Mouse (Mus musculus): ENCODE measurements around the gene Tldc2. TPM values are rescaled to one million over a fixed set of nuclear protein-coding genes. Genes with fewer than 3 reads are reported as not detected.
A peak's percentile ranks its signal among the peaks of the same experiment; 100 is the strongest.

Gene Tldc2
- total and polyA plus RNA-seq, 2 experiments from 2014 or later, result not detected

DNA sequence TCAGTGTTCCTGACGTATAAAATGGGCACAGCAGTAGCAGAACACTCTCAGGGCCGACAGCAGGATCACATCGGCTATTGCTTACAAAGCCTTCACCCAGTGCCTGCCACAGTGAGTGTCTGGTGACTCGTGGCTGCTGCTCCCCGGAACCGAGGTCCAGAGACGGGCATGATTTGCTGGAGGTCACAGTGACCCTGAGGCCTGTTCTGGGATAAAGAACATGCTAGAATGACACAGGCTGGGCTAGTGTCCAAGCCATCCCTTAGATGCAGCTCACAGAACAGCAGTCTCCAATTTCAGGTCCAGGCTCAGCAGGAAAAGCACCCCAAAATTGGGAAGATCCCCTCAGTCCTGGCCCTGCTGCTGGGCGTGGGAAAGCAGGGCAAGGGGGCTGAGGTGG lies 32.6 kb upstream of the Tldc2 start:
- peak overlapping the region; percentile 29; the same call in 1 of the 2 replicates for H3K27ac ChIP-seq (ENCODE audit: low read depth, low read length)
- no peak overlapping the region for H3K9ac ChIP-seq
- 84% methylated on average over 8 of the region's 8 CpGs for WGBS
- no peak overlapping the region for H3K4me3 ChIP-seq (ENCODE audit: low read depth, low read length)
- no peak overlapping the region for H3K4me2 ChIP-seq (ENCODE audit: low read depth)
- no peak for ATAC-seq
- H3K36me3 ChIP-seq (ENCODE audit: insufficient read depth), result peaks cover 32% of the 10 kb centered on the region
- no peak for DNase-seq
- no peaks in the 10 kb centered on the region for H3K9me3 ChIP-seq (ENCODE audit: low read length)
- no peaks in the 10 kb centered on the region for H3K27me3 ChIP-seq (ENCODE audit: insufficient read depth, low read length)
- peaks cover 20% of the 10 kb centered on the region for H3K4me1 ChIP-seq (ENCODE audit: insufficient read depth)
- no peak for TF ChIP-seq CTCF (IDR thresholded peaks at IDR 0.05; ENCODE audit: low read depth)

DNA sequence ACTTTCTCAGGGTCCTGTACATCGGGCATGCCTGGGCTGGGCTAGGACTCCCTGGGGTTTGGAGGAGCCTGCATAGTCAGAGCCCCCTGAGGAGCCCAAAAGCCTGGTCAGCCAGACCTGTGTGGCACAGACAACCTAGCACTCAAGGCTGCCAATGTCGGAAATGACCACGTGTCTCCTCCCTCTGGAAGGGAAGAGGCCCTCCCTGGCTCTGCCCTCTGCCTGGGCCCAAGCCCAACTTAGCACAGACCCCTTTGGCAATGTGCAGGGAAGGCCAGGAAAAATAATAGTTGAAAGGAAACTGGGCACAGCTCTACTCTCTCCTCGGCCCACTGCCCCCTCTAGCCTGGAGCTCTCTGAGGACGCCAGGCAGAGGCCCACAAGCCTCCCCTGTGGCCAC lies 32.0 kb upstream of the Tldc2 start:
- Histone ChIP-seq H3K9ac (no peak overlapping the region; the same call in 1 of the 2 replicates), H3K4me3 (ENCODE audit: low read depth, low read length) (no peak overlapping the region), H3K4me2 (ENCODE audit: low read depth) (no peak overlapping the region), H3K9me3 (ENCODE audit: low read length) (no peaks in the 10 kb centered on the region), H3K27ac (ENCODE audit: low read depth, low read length) (peak overlapping the region; percentile 50; the same call in 1 of the 2 replicates), H3K27me3 (ENCODE audit: insufficient read depth, low read length) (no peaks in the 10 kb centered on the region), H3K4me1 (ENCODE audit: insufficient read depth) (peaks cover 15% of the 10 kb centered on the region), H3K36me3 (ENCODE audit: insufficient read depth) (peaks cover 37% of the 10 kb centered on the region)
- WGBS, result 29% methylated on average over 5 of the region's 5 CpGs
- TF ChIP-seq CTCF (IDR thresholded peaks at IDR 0.05; ENCODE audit: low read depth), result no peak
- DNase-seq (peak; percentile 64), ATAC-seq (peak; percentile 47)

GRCm38 (mm10) chr2:157055721-157056120 lies 31.1 kb upstream of the Tldc2 start:
- 88% methylated on average over 6 of the region's 6 CpGs for WGBS
- Histone ChIP-seq H3K9me3 (ENCODE audit: low read length) (no peaks in the 10 kb centered on the region), H3K4me1 (ENCODE audit: insufficient read depth) (peaks cover 6% of the 10 kb centered on the region; the same call in 1 of the 2 replicates), H3K4me2 (ENCODE audit: low read depth) (no peak overlapping the region), H3K27ac (ENCODE audit: low read depth, low read length) (no peak overlapping the region), H3K4me3 (ENCODE audit: low read depth, low read length) (no peak overlapping the region), H3K36me3 (ENCODE audit: insufficient read depth) (peaks cover 44% of the 10 kb centered on the region), H3K9ac (no peak overlapping the region), H3K27me3 (ENCODE audit: insufficient read depth, low read length) (no peaks in the 10 kb centered on the region)
- no peak for ATAC-seq
- TF ChIP-seq CTCF (IDR thresholded peaks at IDR 0.05; ENCODE audit: low read depth), result no peak
- no peak for DNase-seq

- peaks cover 39% of the 10 kb centered on the region for H3K36me3 ChIP-seq (ENCODE audit: insufficient read depth)
- no peaks in the 10 kb centered on the region for H3K9me3 ChIP-seq (ENCODE audit: low read length)
- 91% methylated on average over 3 of the region's 3 CpGs for WGBS
- no peak for ATAC-seq
- TF ChIP-seq CTCF (IDR thresholded peaks at IDR 0.05; ENCODE audit: low read depth), result no peak
- no peak overlapping the region for H3K4me2 ChIP-seq (ENCODE audit: low read depth)
- H3K27ac ChIP-seq (ENCODE audit: low read depth, low read length), result no peak overlapping the region
- H3K4me3 ChIP-seq (ENCODE audit: low read depth, low read length), result no peak overlapping the region
- H3K27me3 ChIP-seq (ENCODE audit: insufficient read depth, low read length), result no peaks in the 10 kb centered on the region
- H3K9ac ChIP-seq, result no peak overlapping the region
- H3K4me1 ChIP-seq (ENCODE audit: insufficient read depth), result peaks cover 6% of the 10 kb centered on the region; the same call in 1 of the 2 replicates
- DNase-seq, result no peak
These were observed 29.7 kb upstream of the Tldc2 start for GRCm38 (mm10) chr2:157057186-157057585.

DNA sequence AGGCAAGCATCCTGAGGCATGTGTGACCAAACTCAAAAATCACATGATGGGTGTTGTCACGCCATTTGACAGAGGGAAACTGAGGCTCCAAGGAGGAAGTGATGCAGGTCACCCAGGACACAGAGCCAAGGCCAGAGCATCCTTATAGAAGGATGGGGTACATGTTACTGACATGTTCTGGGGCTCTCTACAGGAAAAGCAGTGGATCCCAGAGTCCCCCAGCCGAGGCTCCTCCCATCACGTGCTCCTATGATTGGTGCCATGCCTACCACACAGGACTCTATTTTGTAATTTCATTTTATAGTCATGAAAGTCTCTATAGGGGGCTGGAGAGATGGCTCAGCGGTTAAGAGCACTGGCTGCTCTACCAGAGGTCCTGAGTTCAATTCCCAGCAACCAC lies 29.1 kb upstream of the Tldc2 start:
- Histone ChIP-seq H3K27ac (ENCODE audit: low read depth, low read length) (0 out of 2 replicates have a peak overlapping the region, but pooled peaks have one; percentile 79), H3K9ac (no peak overlapping the region), H3K4me3 (ENCODE audit: low read depth, low read length) (no peak overlapping the region), H3K4me1 (ENCODE audit: insufficient read depth) (peaks cover 9% of the 10 kb centered on the region; the same call in 1 of the 2 replicates), H3K4me2 (ENCODE audit: low read depth) (no peak overlapping the region), H3K27me3 (ENCODE audit: insufficient read depth, low read length) (no peaks in the 10 kb centered on the region), H3K9me3 (ENCODE audit: low read length) (no peaks in the 10 kb centered on the region), H3K36me3 (ENCODE audit: insufficient read depth) (peaks cover 33% of the 10 kb centered on the region)
- no peak for TF ChIP-seq CTCF (IDR thresholded peaks at IDR 0.05; ENCODE audit: low read depth)
- DNase-seq (no peak), ATAC-seq (no peak)
- WGBS, result 73% methylated on average over 4 of the region's 4 CpGs

DNA sequence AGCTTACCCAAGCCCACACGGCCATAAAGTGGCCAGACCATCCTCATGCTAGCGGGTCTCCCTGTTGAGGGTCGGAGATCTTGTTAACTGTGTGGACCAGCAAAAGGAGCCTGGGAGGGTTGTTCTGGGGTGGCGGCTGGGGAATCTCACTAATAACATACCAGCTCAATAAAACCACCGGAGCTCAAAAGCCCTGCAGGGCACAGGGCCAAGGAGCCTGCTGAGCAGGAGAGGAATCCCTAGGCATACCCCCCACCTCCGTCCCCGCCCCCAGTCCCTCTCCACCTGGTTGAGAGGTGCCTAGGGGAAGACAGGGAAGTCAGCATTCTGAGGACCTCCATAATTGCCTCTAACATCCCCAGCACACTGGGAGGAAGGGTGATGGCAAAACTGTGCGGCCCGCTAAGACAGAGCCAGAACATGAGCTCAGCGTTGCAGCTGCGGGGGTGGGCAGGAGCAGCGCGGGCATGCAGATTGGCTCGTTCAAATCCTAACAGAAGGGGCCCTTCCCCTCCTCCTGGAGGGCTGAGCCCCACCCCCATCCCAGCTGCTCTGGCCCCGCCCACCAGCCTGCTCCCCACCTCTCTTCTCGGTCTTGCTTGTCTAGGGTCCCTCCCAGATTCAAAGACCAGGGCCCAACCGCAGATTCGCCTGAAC lies 28.4 kb upstream of the Tldc2 start:
- WGBS, result 3% methylated on average over 18 of the region's 18 CpGs
- peaks cover 16% of the 10 kb centered on the region; the same call in 1 of the 2 replicates for H3K4me1 ChIP-seq (ENCODE audit: insufficient read depth)

GRCm38 (mm10) chr2:157059166-157059565 lies 27.7 kb upstream of the Tldc2 start:
- WGBS, result 54% methylated on average over 8 of the region's 8 CpGs
- Histone ChIP-seq H3K9me3 (ENCODE audit: low read length) (no peaks in the 10 kb centered on the region), H3K27ac (ENCODE audit: low read depth, low read length) (peak overlapping the region; percentile 79), H3K4me2 (ENCODE audit: low read depth) (no peak overlapping the region), H3K4me1 (ENCODE audit: insufficient read depth) (peaks cover 19% of the 10 kb centered on the region; the same call in 1 of the 2 replicates), H3K27me3 (ENCODE audit: insufficient read depth, low read length) (no peaks in the 10 kb centered on the region), H3K9ac (no peak overlapping the region), H3K36me3 (ENCODE audit: insufficient read depth) (peaks cover 24% of the 10 kb centered on the region), H3K4me3 (ENCODE audit: low read depth, low read length) (no peak overlapping the region)
- DNase-seq, result no peak
- no peak for TF ChIP-seq CTCF (IDR thresholded peaks at IDR 0.05; ENCODE audit: low read depth)
- ATAC-seq, result no peak

More for the DNA sequence above, 28.4 kb upstream of the Tldc2 start:
- peak overlapping the region; percentile 22 for H3K4me2 ChIP-seq (ENCODE audit: low read depth)
- H3K36me3 ChIP-seq (ENCODE audit: insufficient read depth), result peaks cover 28% of the 10 kb centered on the region
- peak; percentile 85 for DNase-seq
- no peak overlapping the region for H3K4me3 ChIP-seq (ENCODE audit: low read depth, low read length)
- no peaks in the 10 kb centered on the region for H3K27me3 ChIP-seq (ENCODE audit: insufficient read depth, low read length)
- no peaks in the 10 kb centered on the region for H3K9me3 ChIP-seq (ENCODE audit: low read length)
- peak overlapping the region; percentile 79 for H3K27ac ChIP-seq (ENCODE audit: low read depth, low read length)
- ATAC-seq, result peak; percentile 87
- no peak overlapping the region for H3K9ac ChIP-seq
- no peak for TF ChIP-seq CTCF (IDR thresholded peaks at IDR 0.05; ENCODE audit: low read depth)
